Mouse (Mus musculus) megakaryocyte-erythroid progenitor cell, adult 5-6 weeks (primary cell): ENCODE measurements around the gene Cat. TPM values are rescaled to one million over a fixed set of nuclear protein-coding genes. Genes with fewer than 3 reads are reported as not detected.

Source experiments
- total RNA-seq, 2 experiments: library from RNA; stranded (forward) in 1 of 2; stranded (reverse) in 1 of 2; fragments of 200-1000, 215-1000 nt in 1 of 2; fragments of >200 nt in 1 of 2; fragmentation: Nextera tagmentation in 1 of 2; gene quantifications; 2 replicates each; pipeline ENCODE4 v1.2.3; 2014 to 2017

Gene Cat
- total RNA-seq, 2 experiments from 2014 or later = 45.0 to 79.6 TPM

Other genes starting within 250 kb of the Cat start
- gene Ehf, start 181.9 kb downstream of the Cat start, total RNA-seq (2014; fragmentation: Nextera tagmentation) = not detected in 2 replicates
- gene Ehf, start 181.9 kb downstream of the Cat start, total RNA-seq (2017) = not detected in 2 replicates
- not detected in 2 replicates for gene Elf5, start 73.5 kb downstream of the Cat start, total RNA-seq (2014; fragmentation: Nextera tagmentation)
- gene Elf5, start 73.5 kb downstream of the Cat start, total RNA-seq (2017) = not detected in 2 replicates
- gene Abtb2, start 81.2 kb upstream of the Cat start, total RNA-seq (2014; fragmentation: Nextera tagmentation) = 0.57 and 1.4 TPM in 2 replicates
- 0.42 and 0.99 TPM in 2 replicates for gene Abtb2, start 81.2 kb upstream of the Cat start, total RNA-seq (2017)